Mouse (Mus musculus): ENCODE measurements at regions not wholly inside any gene's neighbourhood (a gene's known extent, or its start where the extent isn't known, plus 50 kb on each side); places are given as distances from the start of the nearest gene placed in this dataset.

- DNase-seq = no peak
Measured at GRCm38 (mm10) chr12:117439015-117439605, 77.2 kb upstream of the Rapgef5 start.

DNA sequence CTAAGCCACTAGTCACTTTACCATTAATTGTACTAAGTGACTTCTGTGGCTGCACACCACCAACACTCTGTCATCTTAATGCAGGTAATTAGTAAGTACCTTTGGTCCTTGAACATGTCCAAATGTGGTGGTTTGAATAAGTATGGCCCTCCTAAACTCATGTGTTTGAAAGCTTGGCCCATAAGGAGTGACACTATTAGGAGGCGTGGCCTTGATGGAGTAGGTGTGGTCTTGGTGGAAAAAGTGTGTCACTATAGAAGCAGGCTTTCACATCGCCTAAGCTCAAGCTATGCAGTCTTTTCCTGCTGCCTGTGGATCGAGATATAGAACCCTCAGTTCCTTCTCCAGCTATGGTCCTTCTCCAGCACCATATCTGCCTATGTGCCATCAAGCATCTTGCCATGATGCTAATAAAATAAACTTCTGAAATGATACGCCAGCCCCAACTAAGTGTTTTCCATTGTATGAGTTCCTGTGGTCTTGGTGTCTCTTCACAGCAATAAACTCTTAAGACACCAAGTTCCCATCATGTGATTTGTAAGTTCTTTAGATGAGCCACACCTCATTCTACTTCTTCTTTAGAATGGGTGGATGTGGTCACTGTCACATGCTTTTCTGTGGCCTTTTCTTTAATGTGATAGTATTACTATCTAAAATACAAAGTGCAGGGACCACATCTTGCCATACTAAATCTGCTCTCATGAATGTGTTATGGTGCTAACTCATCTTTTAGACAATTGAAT, 71.9 kb upstream of the Rapgef5 start:
- no peak for DNase-seq

GRCm38 (mm10) chr12:117447223-117447622, 69.1 kb upstream of the Rapgef5 start:
- DNase-seq = peak; percentile 40 to 41

DNA sequence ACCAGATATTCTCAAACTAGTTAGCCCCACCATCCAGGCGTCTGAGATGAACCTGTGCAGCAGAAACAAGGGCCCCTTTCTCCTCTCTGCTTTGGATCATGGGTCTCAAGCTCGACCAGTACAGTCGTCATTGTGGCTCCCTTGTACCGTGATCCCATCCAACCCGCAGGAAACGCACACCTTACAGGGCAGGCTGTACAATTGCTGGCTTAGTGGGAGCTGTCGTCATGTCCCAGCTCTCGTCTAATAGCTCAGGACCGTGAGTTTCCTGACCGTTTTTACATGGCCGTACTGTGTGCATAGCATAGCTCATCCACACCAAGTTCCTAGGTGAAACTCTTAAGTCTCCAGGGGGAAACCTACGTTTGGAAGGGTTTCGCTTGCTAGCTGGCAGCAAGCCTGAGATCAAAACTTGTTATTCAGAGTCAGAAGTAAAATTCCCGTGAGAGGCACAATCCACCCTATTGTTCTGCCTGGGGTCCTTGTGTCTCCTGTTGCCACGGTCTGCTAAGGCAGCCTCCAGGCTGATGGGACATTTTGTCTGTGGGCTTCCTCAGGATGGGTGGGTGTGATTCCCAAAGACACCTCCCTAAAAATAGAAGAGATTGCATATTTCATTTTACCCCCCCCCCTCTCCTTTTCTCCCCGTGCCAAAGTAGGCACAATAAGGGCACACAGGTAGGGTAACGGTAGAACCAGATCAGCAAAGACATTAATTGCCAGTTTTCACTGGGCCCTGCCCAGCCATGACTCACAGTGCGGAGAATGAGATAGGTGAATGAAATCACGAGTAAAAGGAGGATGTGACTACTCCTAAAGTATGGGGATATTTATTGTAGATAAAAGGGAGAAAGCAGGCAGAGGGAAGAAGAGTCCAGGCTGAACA, 68.2 kb upstream of the Rapgef5 start:
- no peak for DNase-seq

DNA sequence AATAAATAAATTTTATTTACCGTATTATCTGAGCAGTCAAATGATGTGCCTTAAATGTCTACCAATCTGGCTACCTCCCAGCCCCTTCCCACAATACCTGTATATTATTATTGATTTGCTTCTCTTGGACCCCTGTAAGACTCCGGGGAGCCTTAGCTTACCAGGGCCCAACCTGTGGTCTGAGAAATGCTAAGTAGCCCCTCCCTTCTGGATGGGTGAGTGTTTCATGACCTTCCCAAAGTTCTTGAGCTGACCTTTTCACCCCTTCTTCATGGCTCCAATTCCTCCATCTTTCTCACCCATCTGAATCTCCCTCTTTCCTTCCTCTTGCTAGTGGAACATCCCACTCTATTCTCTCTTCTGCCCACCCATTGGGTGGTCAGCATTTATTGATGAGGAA, 67.2 kb upstream of the Rapgef5 start:
- no peak for DNase-seq

GRCm38 (mm10) chr12:117450106-117450505, 66.2 kb upstream of the Rapgef5 start:
- peak in 1 of 2 experiments; percentile 14 for DNase-seq

- DNase-seq = no peak
Measured at GRCm38 (mm10) chr12:117450871-117451270, 65.4 kb upstream of the Rapgef5 start.

- DNase-seq = peak in 1 of 2 experiments; percentile 51
Measured at GRCm38 (mm10) chr12:117451441-117451840, 64.8 kb upstream of the Rapgef5 start.

- DNase-seq = no peak
Measured at GRCm38 (mm10) chr12:117455800-117456199, 60.5 kb upstream of the Rapgef5 start.

DNA sequence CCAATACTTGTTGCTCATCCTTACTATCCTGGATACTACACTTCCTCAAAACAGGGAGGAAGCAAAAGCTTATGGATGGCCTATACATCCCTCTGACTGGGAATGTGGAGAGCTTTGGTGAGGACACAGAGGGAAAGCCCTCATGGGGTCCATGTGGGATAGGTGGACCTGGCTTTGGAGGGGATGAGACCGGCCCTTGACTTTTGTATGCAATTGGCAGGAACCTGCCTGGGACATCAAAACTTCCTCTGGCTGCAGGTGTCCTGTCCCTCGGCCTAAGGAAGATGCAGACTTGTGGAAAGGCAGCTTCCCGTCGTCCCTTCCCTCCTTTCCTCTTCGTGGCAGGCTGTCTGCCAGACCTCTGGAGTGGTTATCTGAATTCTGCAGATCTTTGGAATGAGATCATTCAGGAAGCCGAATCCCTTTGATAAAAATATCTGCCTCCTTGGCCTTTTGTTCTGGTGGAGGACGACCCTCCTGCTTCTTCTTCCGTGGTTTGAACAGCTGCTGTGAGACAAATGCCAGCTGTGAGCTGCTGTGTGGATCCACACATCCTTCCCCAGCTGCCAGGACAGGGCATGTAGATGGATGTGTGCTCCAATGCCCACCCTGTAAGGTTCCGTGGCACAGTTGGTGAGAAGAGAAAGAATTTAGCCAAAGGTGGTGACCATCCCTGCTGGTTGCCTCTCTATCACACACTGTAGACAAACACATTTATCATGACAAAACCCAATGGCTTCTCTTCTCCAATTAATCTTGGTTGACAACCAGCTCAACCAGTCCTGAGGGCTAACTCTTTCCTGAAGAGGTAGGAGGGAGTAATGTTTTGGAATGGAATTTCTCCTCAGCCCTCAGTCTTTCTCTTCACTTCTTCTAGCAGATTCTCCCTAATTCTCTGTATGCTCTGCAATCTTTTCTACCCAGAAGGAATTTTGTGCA, 57.9 kb upstream of the Rapgef5 start:
- DNase-seq = peak; percentile 52 to 73

DNA sequence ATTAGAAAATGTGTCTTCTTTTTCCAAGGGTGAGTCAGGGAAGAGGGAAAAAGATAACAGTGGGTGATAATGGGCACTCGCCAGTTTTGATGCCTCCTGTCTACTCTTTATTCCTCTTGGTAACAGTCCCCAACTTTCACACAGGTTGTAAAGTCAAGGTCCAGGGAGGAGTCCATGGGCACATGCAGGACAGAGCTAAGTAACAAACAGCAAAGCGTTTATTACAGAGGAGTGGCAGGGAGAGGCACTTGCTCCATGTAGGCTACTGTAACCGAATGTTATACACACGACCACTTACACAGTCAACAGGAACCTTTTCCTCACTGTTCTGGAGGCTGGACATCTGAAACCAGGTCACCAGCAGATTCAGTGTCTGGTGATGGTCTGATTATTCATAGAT, 56.7 kb upstream of the Rapgef5 start:
- no peak for DNase-seq

- no peak for DNase-seq
Measured at GRCm38 (mm10) chr12:117465206-117465605, 51.1 kb upstream of the Rapgef5 start.

DNA sequence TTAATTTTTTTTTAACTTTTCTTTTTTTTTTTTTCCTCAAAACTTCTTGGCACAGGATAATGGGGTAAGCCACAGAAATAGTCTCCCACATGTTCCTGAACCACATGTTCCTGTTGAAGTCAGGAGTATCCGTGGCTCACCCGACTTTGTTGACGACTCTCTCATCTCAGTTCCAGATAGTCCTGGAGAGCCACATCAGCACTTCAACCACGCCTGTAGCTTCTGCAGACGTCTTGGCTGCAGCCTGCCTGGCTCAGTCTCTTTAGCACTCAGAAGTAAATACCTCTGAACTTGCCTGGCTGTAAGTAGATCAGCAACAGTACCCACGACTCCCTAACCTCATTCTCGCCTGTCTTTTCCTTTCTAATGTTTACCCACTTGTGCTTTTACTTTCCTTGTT, 50.3 kb upstream of the Rapgef5 start:
- DNase-seq = no peak
